Mouse (Mus musculus): ENCODE data around the gene Kif23. TPM values are rescaled to one million over a fixed set of nuclear protein-coding genes. Genes with fewer than 3 reads are reported as not detected.

Kif23 gene
- polyA plus RNA-seq, 2 experiments, result 88.9 to 94.4 TPM

GRCm38 (mm10) chr9:61873325-61873724, 73.2 kb downstream of the Kif23 start:
- 9% methylated on average over 8 of the region's 8 CpGs for WGBS
- ATAC-seq (ENCODE audit: low FRiP score, low read depth) (no peak; the same call in 1 of the 2 replicates), DNase-seq (ENCODE audit: low spot score) (peak; percentile 33)
- no peak for TF ChIP-seq POLR2A (IDR thresholded peaks at IDR 0.05; ENCODE audit: borderline replicate concordance, extremely low read depth, insufficient read depth, insufficient read length)
- Histone ChIP-seq H3K9me3 (ENCODE audit: control insufficient read depth, low read length) (no peaks in the 10 kb centered on the region), H3K4me3 (replicated peaks; ENCODE audit: low read length) (no peak overlapping the region), H3K36me3 (ENCODE audit: control insufficient read depth, insufficient read depth, low read length) (no peaks in the 10 kb centered on the region), H3K9ac (ENCODE audit: low read depth, low read length, severe bottlenecking) (no peak overlapping the region), H3K4me2 (replicated peaks; ENCODE audit: low read depth, low read length, severe bottlenecking) (no peak overlapping the region), H3K27ac (replicated peaks; ENCODE audit: low read depth, low read length) (no peak overlapping the region), H3K4me1 (ENCODE audit: control insufficient read depth, insufficient read depth, low read length) (peaks cover 30% of the 10 kb centered on the region), H3K27me3 (ENCODE audit: control insufficient read depth, insufficient read depth, low read length) (no peaks in the 10 kb centered on the region)

- H3K27ac ChIP-seq (replicated peaks; ENCODE audit: low read depth, low read length), result no peak overlapping the region
- DNase-seq (ENCODE audit: low spot score), result no peak
These were observed 74.2 kb downstream of the Kif23 start for GRCm38 (mm10) chr9:61872246-61872941.

GRCm38 (mm10) chr9:61871839-61872238, 74.7 kb downstream of the Kif23 start:
- TF ChIP-seq POLR2A (IDR thresholded peaks at IDR 0.05; ENCODE audit: borderline replicate concordance, extremely low read depth, insufficient read depth, insufficient read length), result no peak
- no peak for DNase-seq (ENCODE audit: low spot score)
- H3K9me3 ChIP-seq (ENCODE audit: control insufficient read depth, low read length), result no peaks in the 10 kb centered on the region
- H3K9ac ChIP-seq (ENCODE audit: low read depth, low read length, severe bottlenecking), result no peak overlapping the region
- H3K27ac ChIP-seq (replicated peaks; ENCODE audit: low read depth, low read length), result no peak overlapping the region
- peaks cover 17% of the 10 kb centered on the region for H3K4me1 ChIP-seq (ENCODE audit: control insufficient read depth, insufficient read depth, low read length)
- no peak overlapping the region for H3K4me2 ChIP-seq (replicated peaks; ENCODE audit: low read depth, low read length, severe bottlenecking)
- no peak overlapping the region for H3K4me3 ChIP-seq (replicated peaks; ENCODE audit: low read length)
- H3K27me3 ChIP-seq (ENCODE audit: control insufficient read depth, insufficient read depth, low read length), result no peaks in the 10 kb centered on the region
- 81% methylated on average over 6 of the region's 6 CpGs for WGBS
- no peak for ATAC-seq (ENCODE audit: low FRiP score, low read depth)
- H3K36me3 ChIP-seq (ENCODE audit: control insufficient read depth, insufficient read depth, low read length), result no peaks in the 10 kb centered on the region

More at GRCm38 (mm10) chr9:61872246-61872941, 74.2 kb downstream of the Kif23 start:
- no peak for TF ChIP-seq POLR2A (IDR thresholded peaks at IDR 0.05; ENCODE audit: borderline replicate concordance, extremely low read depth, insufficient read depth, insufficient read length)
- H3K9me3 ChIP-seq (ENCODE audit: control insufficient read depth, low read length), result no peaks in the 10 kb centered on the region
- H3K9ac ChIP-seq (ENCODE audit: low read depth, low read length, severe bottlenecking), result no peak overlapping the region
- no peak overlapping the region for H3K4me2 ChIP-seq (replicated peaks; ENCODE audit: low read depth, low read length, severe bottlenecking)
- H3K27me3 ChIP-seq (ENCODE audit: control insufficient read depth, insufficient read depth, low read length), result no peaks in the 10 kb centered on the region
- 41% methylated on average over 8 of the region's 8 CpGs for WGBS
- H3K4me1 ChIP-seq (ENCODE audit: control insufficient read depth, insufficient read depth, low read length), result peaks cover 22% of the 10 kb centered on the region
- no peaks in the 10 kb centered on the region for H3K36me3 ChIP-seq (ENCODE audit: control insufficient read depth, insufficient read depth, low read length)
- no peak for ATAC-seq (ENCODE audit: low FRiP score, low read depth)
- no peak overlapping the region for H3K4me3 ChIP-seq (replicated peaks; ENCODE audit: low read length)

GRCm38 (mm10) chr9:61867659-61868058, 78.9 kb downstream of the Kif23 start:
- peaks cover 7% of the 10 kb centered on the region for H3K4me1 ChIP-seq (ENCODE audit: control insufficient read depth, insufficient read depth, low read length)
- 67% methylated on average over 11 of the region's 11 CpGs for WGBS
- H3K4me3 ChIP-seq (replicated peaks; ENCODE audit: low read length), result no peak overlapping the region
- H3K27me3 ChIP-seq (ENCODE audit: control insufficient read depth, insufficient read depth, low read length), result no peaks in the 10 kb centered on the region
- DNase-seq (ENCODE audit: low spot score), result no peak
- no peak overlapping the region for H3K27ac ChIP-seq (replicated peaks; ENCODE audit: low read depth, low read length)
- ATAC-seq (ENCODE audit: low FRiP score, low read depth), result no peak
- H3K4me2 ChIP-seq (replicated peaks; ENCODE audit: low read depth, low read length, severe bottlenecking), result no peak overlapping the region
- no peak overlapping the region for H3K9ac ChIP-seq (ENCODE audit: low read depth, low read length, severe bottlenecking)
- H3K36me3 ChIP-seq (ENCODE audit: control insufficient read depth, insufficient read depth, low read length), result no peaks in the 10 kb centered on the region
- no peak for TF ChIP-seq POLR2A (IDR thresholded peaks at IDR 0.05; ENCODE audit: borderline replicate concordance, extremely low read depth, insufficient read depth, insufficient read length)
- no peaks in the 10 kb centered on the region for H3K9me3 ChIP-seq (ENCODE audit: control insufficient read depth, low read length)

Other genes starting within 250 kb of the Kif23 start
- 8,964 and 9,963 TPM in 2 replicates for gene Rplp1, start 32.2 kb downstream of the Kif23 start, polyA plus RNA-seq (2012; rRNA removed)
- gene Rplp1, start 32.2 kb downstream of the Kif23 start, polyA plus RNA-seq (2014; fragmentation: Nextera tagmentation; extraction: Ambion mirVana), result 1,860 and 2,018 TPM in 2 replicates
- 5.2 and 6.2 TPM in 2 replicates for gene Paqr5, start 80.1 kb upstream of the Kif23 start, polyA plus RNA-seq (2012; rRNA removed)
- gene Paqr5, start 80.1 kb upstream of the Kif23 start, polyA plus RNA-seq (2014; fragmentation: Nextera tagmentation; extraction: Ambion mirVana), result 10.4 and 12.4 TPM in 2 replicates
- gene Glce, start 175.9 kb upstream of the Kif23 start, polyA plus RNA-seq (2012; rRNA removed), result 16.5 and 17.9 TPM in 2 replicates
- 31.9 and 36.9 TPM in 2 replicates for gene Glce, start 175.9 kb upstream of the Kif23 start, polyA plus RNA-seq (2014; fragmentation: Nextera tagmentation; extraction: Ambion mirVana)